Mouse (Mus musculus) CH12.LX (cell line): ENCODE measurements at regions not wholly inside any gene's neighbourhood (a gene's known extent, or its start where the extent isn't known, plus 50 kb on each side); places are given as distances from the start of the nearest gene placed in this dataset.

Experiments used
- DNase-seq: peaks from one replicate; pipeline ENCODE4 v3.0.0-alpha.2; 2013; ENCODE audit errors: extremely low read depth
- H3K27ac ChIP-seq: 2 replicates; pipeline ENCODE4 v1.5.1; 2012; ENCODE audit warnings: low read depth, mild to moderate bottlenecking, control low read depth, moderate library complexity; ENCODE audit not compliant: insufficient read depth
- H3K27me3 ChIP-seq: replicated peaks from 2 replicates; pipeline ENCODE3; 2012; ENCODE audit warnings: inconsistent platforms
- H3K36me3 ChIP-seq, 2 experiments: replicated peaks in 1 of 2; 2 replicates each; pipeline versions ENCODE3 to v1.6.1; 2012; ENCODE audit warnings: inconsistent platforms in 1 of 2, low read length in 1 of 2, mild to moderate bottlenecking in 1 of 2, mixed read lengths in 1 of 2, moderate library complexity in 1 of 2; ENCODE audit not compliant: control insufficient read depth in 1 of 2, insufficient read depth in 1 of 2
- H3K4me1 ChIP-seq, 2 experiments: 2 replicates each; pipeline ENCODE4 v1.6.1; 2012; ENCODE audit warnings: inconsistent platforms in 1 of 2, moderate library complexity in 1 of 2; ENCODE audit not compliant: insufficient read depth in 2 of 2, control insufficient read depth in 1 of 2
- H3K4me2 ChIP-seq: 2 replicates; pipeline ENCODE4 v1.6.1; 2012; ENCODE audit warnings: low read depth, mild to moderate bottlenecking, control low read depth; ENCODE audit not compliant: poor library complexity, insufficient read depth, severe bottlenecking
- H3K4me3 ChIP-seq, 3 experiments: fragments of 150-350 bp in 1 of 3; sonication (generic) in 1 of 3; replicated peaks in 1 of 3; 2 replicates each; pipeline versions ENCODE3 to v1.5.1; 2011 to 2012; ENCODE audit warnings: low read depth in 2 of 3, low read length in 2 of 3, mild to moderate bottlenecking in 2 of 3, moderate library complexity in 2 of 3, control low read depth in 1 of 3, improper control_type of control experiment in 1 of 3, inconsistent platforms in 1 of 3, mixed read lengths in 1 of 3; ENCODE audit not compliant: poor library complexity in 1 of 3
- H3K79me2 ChIP-seq: replicated peaks from 2 replicates; pipeline ENCODE4 v1.6.1; 2012; ENCODE audit warnings: mild to moderate bottlenecking, moderate library complexity; ENCODE audit not compliant: control insufficient read depth, poor library complexity, insufficient read depth, severe bottlenecking; ENCODE audit errors: extremely low read depth
- H3K9ac ChIP-seq: 2 replicates; pipeline ENCODE4 v1.6.1; 2012; ENCODE audit warnings: low read depth, mild to moderate bottlenecking, control low read depth, moderate library complexity; ENCODE audit not compliant: insufficient read depth
- H3K9me3 ChIP-seq: replicated peaks from 2 replicates; pipeline ENCODE3; 2012; ENCODE audit warnings: low read length, inconsistent platforms, mixed read lengths
- CHD1 ChIP-seq: IDR thresholded peaks from 2 replicates; pipeline ENCODE4 v1.6.1; 2012; ENCODE audit warnings: low read depth, low read length, improper control_type of control experiment, inconsistent platforms
- E2F4 ChIP-seq: IDR thresholded peaks from 2 replicates; pipeline ENCODE4 v1.6.1; 2011; ENCODE audit warnings: low read depth, low read length, improper control_type of control experiment; ENCODE audit not compliant: insufficient replicate concordance
- ELF1 ChIP-seq: IDR thresholded peaks from 2 replicates; pipeline ENCODE4 v1.6.1; 2014; ENCODE audit warnings: low read depth, mild to moderate bottlenecking, inconsistent platforms, low read length, improper control_type of control experiment
- EP300 ChIP-seq: IDR thresholded peaks from 2 replicates; pipeline ENCODE4 v1.6.1; 2011; ENCODE audit warnings: low read length, improper control_type of control experiment
- ETS1 ChIP-seq: conservative IDR thresholded peaks from 2 replicates; pipeline ENCODE4 v1.6.1; 2012; ENCODE audit warnings: low read depth, mild to moderate bottlenecking, inconsistent platforms, low read length, improper control_type of control experiment, moderate library complexity
- IRF4 ChIP-seq: IDR thresholded peaks from 2 replicates; pipeline ENCODE4 v1.6.1; 2014; ENCODE audit warnings: low read depth, mild to moderate bottlenecking, inconsistent platforms, low read length, improper control_type of control experiment
- JUN ChIP-seq: IDR thresholded peaks from 2 replicates; pipeline ENCODE4 v1.6.1; 2011; ENCODE audit warnings: low read depth, mild to moderate bottlenecking, low read length, improper control_type of control experiment, moderate library complexity; ENCODE audit not compliant: insufficient read depth
- JUND ChIP-seq: conservative IDR thresholded peaks from 2 replicates; pipeline ENCODE4 v1.6.1; 2011; ENCODE audit warnings: low read depth, low read length, improper control_type of control experiment
- MAFK ChIP-seq: IDR thresholded peaks from 2 replicates; pipeline ENCODE4 v1.6.1; 2011; ENCODE audit warnings: low read length, improper control_type of control experiment; ENCODE audit not compliant: insufficient replicate concordance
- MEF2A ChIP-seq: IDR thresholded peaks from 2 replicates; pipeline ENCODE4 v1.6.1; 2014; ENCODE audit warnings: low read depth, mild to moderate bottlenecking, inconsistent platforms, low read length, improper control_type of control experiment, borderline replicate concordance
- MXI1 ChIP-seq: IDR thresholded peaks from 2 replicates; pipeline ENCODE4 v1.6.1; 2011; ENCODE audit warnings: mild to moderate bottlenecking, low read depth, low read length, improper control_type of control experiment
- MYC ChIP-seq: IDR thresholded peaks from 2 replicates; pipeline ENCODE4 v1.6.1; 2011; ENCODE audit warnings: low read depth, mild to moderate bottlenecking, improper control_type of control experiment, low read length
- NELFE ChIP-seq: IDR thresholded peaks from 2 replicates; pipeline ENCODE4 v1.6.1; 2011; ENCODE audit warnings: low read depth, low read length, improper control_type of control experiment
- PAX5 ChIP-seq: IDR thresholded peaks from 2 replicates; pipeline ENCODE4 v1.6.1; 2012; ENCODE audit warnings: low read length, inconsistent platforms, mixed read lengths
- POLR2A ChIP-seq: IDR thresholded peaks from 2 replicates; pipeline ENCODE4 v1.6.1; 2011; ENCODE audit warnings: low read depth, mild to moderate bottlenecking, improper control_type of control experiment, low read length
- RAD21 ChIP-seq: IDR thresholded peaks from 2 replicates; pipeline ENCODE4 v1.6.1; 2011; ENCODE audit warnings: low read depth, mild to moderate bottlenecking, low read length, improper control_type of control experiment, moderate library complexity
- SMC3 ChIP-seq: IDR thresholded peaks from 2 replicates; pipeline ENCODE4 v1.6.1; 2011; ENCODE audit warnings: low read depth, low read length, improper control_type of control experiment
- TBP ChIP-seq: conservative IDR thresholded peaks from 2 replicates; pipeline ENCODE4 v1.6.1; 2011; ENCODE audit warnings: low read depth, low read length, improper control_type of control experiment
- UBTF ChIP-seq: IDR thresholded peaks from 2 replicates; pipeline ENCODE4 v1.6.1; 2012; ENCODE audit warnings: low read depth, mild to moderate bottlenecking, inconsistent platforms, low read length, improper control_type of control experiment, moderate library complexity
- USF1 ChIP-seq: IDR thresholded peaks from 2 replicates; pipeline ENCODE4 v1.6.1; 2014; ENCODE audit warnings: low read depth, mild to moderate bottlenecking, inconsistent platforms, low read length, improper control_type of control experiment
- USF2 ChIP-seq: conservative IDR thresholded peaks from 2 replicates; pipeline ENCODE4 v1.6.1; 2011; ENCODE audit warnings: low read depth, low read length, improper control_type of control experiment
- ZKSCAN1 ChIP-seq: IDR thresholded peaks from 2 replicates; pipeline ENCODE4 v1.6.1; 2012; ENCODE audit warnings: low read depth, inconsistent platforms, low read length, improper control_type of control experiment, borderline replicate concordance
- dilution Hi-C: fragments of 300-500 bp; cut with MboI; formaldehyde crosslinking; loops from 2 replicates; pipeline ENCODE4 v1.14.3; 2020; ENCODE audit warnings: low sequenced_read_pairs; ENCODE audit not compliant: extremely low pct_unique_long_range_greater_than_20kb, extremely low pct_ligation_motif_present
- in situ Hi-C: fragments of 300-500 bp; cut with MboI; formaldehyde crosslinking; loops from 3 replicates; pipeline ENCODE4 v1.14.3; 2019; ENCODE audit warnings: low sequenced_read_pairs, low pct_ligation_motif_present, low pct_unique_long_range_greater_than_20kb, mixed read lengths

DNA sequence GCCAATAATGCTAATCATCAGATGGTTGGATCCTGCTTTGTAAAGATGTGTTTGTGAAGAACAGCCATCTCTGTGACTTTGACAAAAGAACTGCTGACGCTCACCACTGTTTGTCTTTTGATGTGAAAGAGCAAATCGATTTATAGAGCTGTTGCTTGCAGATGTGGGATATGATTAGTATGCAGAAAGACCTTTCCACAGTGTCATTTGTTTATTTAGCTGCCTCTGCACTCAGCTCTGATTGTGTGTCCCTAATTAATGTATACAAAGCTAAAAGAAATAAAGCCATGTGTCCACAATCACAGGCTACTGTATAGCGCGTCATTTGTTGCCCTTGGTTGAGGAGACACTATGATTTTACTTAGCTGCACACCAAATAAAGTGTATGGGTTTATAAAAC is 343.6 kb downstream of the Rpl36a-ps1 start:
- no peak overlapping the region for H3K9ac ChIP-seq
- no peak for TF ChIP-seq MYC
- TF ChIP-seq JUND, result no peak
- TF ChIP-seq ELF1, result no peak
- no peak for TF ChIP-seq PAX5
- TF ChIP-seq RAD21, result no peak
- no peak for TF ChIP-seq ZKSCAN1
- TF ChIP-seq TBP, result no peak
- TF ChIP-seq E2F4, result no peak
- TF ChIP-seq USF1, result no peak
- no peak for TF ChIP-seq EP300
- TF ChIP-seq POLR2A, result no peak
- no peak for TF ChIP-seq MEF2A
- no peak for TF ChIP-seq CHD1
- TF ChIP-seq NELFE, result no peak
- no peak for TF ChIP-seq USF2
- TF ChIP-seq MAFK, result no peak
- TF ChIP-seq JUN, result no peak
- no peak for TF ChIP-seq ETS1
- no peak for TF ChIP-seq UBTF
- no peak for TF ChIP-seq SMC3
- TF ChIP-seq, all 38 proteins: peak for 0
- Histone ChIP-seq H3K4me1 (no peaks in the 10 kb centered on the region), H3K9me3 (peaks cover 38% of the 10 kb centered on the region), H3K27ac (no peak overlapping the region), H3K4me3 (no peak overlapping the region), H3K36me3 (no peaks in the 10 kb centered on the region), H3K4me2 (no peak overlapping the region), H3K79me2 (no peaks in the 10 kb centered on the region), H3K27me3 (no peaks in the 10 kb centered on the region)
- dilution Hi-C loops, result no loop called here
- in situ Hi-C loops, result no loop called here
- DNase-seq, result no peak

DNA sequence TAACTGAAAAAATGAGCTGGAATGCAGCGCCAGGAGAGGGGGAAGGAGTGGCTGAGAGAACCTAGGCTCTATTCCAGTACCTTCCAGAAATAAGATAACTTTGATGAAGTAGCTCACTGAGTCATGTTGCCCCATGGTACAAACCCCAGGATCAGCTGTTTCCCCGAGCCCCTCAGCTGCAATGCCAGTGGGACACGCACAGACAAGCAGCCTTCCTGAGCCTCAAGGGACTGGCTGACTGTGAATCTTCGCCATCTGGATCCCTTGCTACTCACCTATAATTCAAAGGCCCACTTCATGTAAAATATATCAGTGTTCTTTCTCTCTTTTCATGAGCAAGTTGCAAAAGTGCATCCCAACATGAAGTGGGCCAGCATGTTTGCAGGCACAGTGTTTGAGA is 346.5 kb downstream of the Rpl36a-ps1 start:
- in situ Hi-C loops, result no loop called here
- Histone ChIP-seq H3K4me2 (no peak overlapping the region), H3K79me2 (no peaks in the 10 kb centered on the region), H3K4me3 (no peak overlapping the region), H3K9ac (no peak overlapping the region), H3K4me1 (no peaks in the 10 kb centered on the region), H3K27me3 (no peaks in the 10 kb centered on the region), H3K9me3 (peaks cover 47% of the 10 kb centered on the region), H3K36me3 (no peaks in the 10 kb centered on the region), H3K27ac (no peak overlapping the region)
- TF ChIP-seq PAX5 (no peak), ELF1 (no peak), MYC (no peak), MXI1 (no peak), POLR2A (no peak), CHD1 (no peak), NELFE (no peak), MAFK (no peak), IRF4 (no peak)
- dilution Hi-C loops, result no loop called here
- DNase-seq, result no peak
